Mouse (Mus musculus) cerebellum, postnatal 36 days (tissue): ENCODE results near the gene Map4k4.

ENCODE experiments used
- DNase-seq, 2 experiments: peaks; one replicate each; pipeline ENCODE4 v3.0.0; 2021 to 2022; ENCODE audit warnings: mixed read lengths in 2 of 2

The Map4k4 gene

GRCm38 (mm10) chr1:40053071-40053470 lies 152.4 kb downstream of the Map4k4 start:
- no peak for DNase-seq

- DNase-seq: no peak
These were observed 154.3 kb downstream of the Map4k4 start for GRCm38 (mm10) chr1:40055051-40055450.

DNA sequence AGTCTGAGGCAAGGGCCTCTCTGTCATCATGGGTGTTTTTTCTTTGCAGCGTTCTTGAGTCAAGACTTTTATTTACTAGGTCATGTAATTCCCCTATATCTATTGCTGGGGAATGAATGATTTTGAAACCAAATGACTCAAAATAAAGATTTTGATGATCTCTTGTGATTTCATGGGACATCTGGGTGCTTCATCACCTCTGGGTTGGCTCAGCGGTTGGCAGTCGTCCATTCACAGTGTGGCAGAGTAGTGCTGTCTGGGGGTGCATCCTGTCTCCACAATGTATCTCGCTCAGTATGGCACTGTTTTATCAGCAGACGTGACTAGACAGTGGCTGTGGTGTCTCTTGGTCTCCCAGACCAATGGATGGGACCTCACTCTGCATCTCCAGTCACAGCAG lies 155.2 kb downstream of the Map4k4 start:
- no peak for DNase-seq

DNA sequence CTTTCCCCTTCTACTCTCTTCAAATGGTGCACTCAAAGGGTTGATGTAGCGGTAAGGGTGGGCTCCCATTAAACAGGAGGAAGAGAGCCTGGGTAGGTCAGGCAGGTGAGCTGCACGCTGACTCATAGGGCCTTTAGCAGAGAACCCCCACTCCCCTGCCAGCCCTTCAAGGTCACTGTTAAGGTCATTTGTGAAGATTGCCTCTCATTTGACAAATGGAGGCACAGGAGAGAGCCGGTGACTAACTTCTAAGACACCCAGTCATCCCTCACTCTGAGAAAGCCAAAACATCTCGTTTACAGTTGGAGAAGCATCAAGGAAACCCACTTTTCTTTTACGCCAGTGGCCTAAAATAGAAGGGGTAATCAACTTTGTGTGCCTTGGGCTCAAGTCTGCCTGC lies 156.6 kb downstream of the Map4k4 start:
- no peak for DNase-seq

DNA sequence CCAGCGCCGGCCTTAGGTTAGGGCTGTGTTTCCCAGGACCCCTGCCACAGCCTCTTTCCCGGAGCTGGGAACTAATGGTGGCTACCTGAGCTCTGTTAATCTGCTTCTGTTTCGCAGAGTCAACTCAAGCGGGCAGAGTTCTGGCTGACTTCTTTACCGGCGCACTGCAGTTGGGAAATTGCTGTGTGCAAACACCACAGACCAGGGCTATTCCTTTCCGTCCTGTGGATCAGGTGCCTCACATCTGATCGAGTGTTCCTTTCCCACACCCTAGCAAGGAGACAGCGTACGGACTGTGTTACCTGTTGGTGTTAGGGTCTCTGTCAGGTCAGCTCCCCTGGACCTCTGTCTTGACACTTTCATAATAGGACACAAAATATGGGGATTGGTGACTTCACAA lies 157.3 kb downstream of the Map4k4 start:
- no peak for DNase-seq

GRCm38 (mm10) chr1:40059122-40059774 lies 158.5 kb downstream of the Map4k4 start:
- no peak for DNase-seq

DNA sequence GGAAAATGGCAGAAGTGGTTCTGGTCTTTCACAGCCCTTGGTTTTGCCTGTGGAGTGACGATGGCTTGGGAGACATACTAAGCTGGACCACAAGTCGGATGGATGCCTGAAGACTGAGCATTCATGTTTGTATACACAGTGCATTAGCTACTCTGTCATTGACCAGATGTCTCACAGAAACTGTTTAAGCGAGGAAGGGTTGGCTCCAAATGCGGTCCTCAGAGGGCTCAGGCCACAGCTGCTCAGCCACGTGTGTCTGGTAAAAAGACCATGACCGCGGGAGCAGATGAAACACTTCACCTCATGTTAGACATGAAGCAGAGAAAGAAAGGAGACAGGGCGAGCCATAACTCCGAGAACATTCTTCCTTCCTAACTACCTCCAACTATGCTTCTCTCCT lies 160.6 kb downstream of the Map4k4 start:
- DNase-seq: no peak

GRCm38 (mm10) chr1:40063409-40063808 lies 162.7 kb downstream of the Map4k4 start:
- no peak for DNase-seq

DNA sequence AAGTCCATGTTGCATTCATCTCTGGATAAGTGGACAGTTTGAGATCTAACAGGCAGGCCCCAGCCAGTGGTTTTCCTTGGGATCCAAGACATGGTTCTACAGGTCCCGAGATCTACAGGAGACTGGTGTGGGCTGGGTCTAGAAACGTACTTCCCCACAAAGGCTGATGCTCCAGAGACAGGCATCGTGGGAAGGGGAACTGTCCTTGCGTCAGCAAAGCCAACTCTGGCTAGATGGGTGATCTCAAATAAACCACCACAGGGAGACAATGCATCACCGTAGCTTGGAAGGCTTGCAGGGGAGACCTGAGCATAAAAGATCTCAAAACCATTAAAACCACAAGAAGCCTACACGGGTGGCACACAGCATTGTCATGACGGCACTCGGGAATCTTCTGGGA lies 163.8 kb downstream of the Map4k4 start:
- no peak for DNase-seq

GRCm38 (mm10) chr1:40072558-40072957 lies 171.8 kb downstream of the Map4k4 start:
- no peak for DNase-seq

- DNase-seq: no peak
These were observed 173.1 kb downstream of the Map4k4 start, which contains the start of gene Il1r2 for GRCm38 (mm10) chr1:40073779-40074178. TSS of gene Il1r2 (plus strand) at chr1:40074079.
